Mouse (Mus musculus) lung, adult 2 months (tissue): ENCODE measurements around the gene Amph.

Experiments used
- CTCF ChIP-seq: fragments of 200-500 bp; IDR thresholded peaks from 2 replicates; pipeline ENCODE4 v1.5.1; 2011; ENCODE audit warnings: mild to moderate bottlenecking, low read length, control low read depth; ENCODE audit not compliant: insufficient read depth
- POLR2A ChIP-seq: fragments of 200-500 bp; IDR thresholded peaks from 2 replicates; pipeline ENCODE4 v1.6.1; 2011; ENCODE audit warnings: low read depth, mild to moderate bottlenecking, control low read depth, low read length, borderline replicate concordance; ENCODE audit errors: extremely low read depth

- TF ChIP-seq CTCF: no peak
- TF ChIP-seq POLR2A: no peak
Observed at GRCm38 (mm10) chr13:18953575-18953974, 5.6 kb downstream of the Amph start.
